Mouse (Mus musculus) forebrain, embryonic 15.5 days (tissue): ENCODE results near the gene Cry2. TPM values are rescaled to one million over a fixed set of nuclear protein-coding genes. Genes with fewer than 3 reads are reported as not detected.
"Not testable (repeated sequence)": the region's sequence is repeated elsewhere in the genome, so short reads cannot be mapped to it uniquely, and the experiment has no call there.

ENCODE experiments used
- ATAC-seq: fragments of 200-750 bp; cut with Nextera tagmentation; replicated peaks from 2 replicates; pipeline ENCODE4 v1.8.0; 2017; ENCODE audit warnings: mild to moderate bottlenecking, moderate TSS enrichment, moderate library complexity
- H3K27ac ChIP-seq: fragments of 300-500 bp; sonication (generic); replicated peaks from 2 replicates; pipeline ENCODE4 v1.5.1; 2015; ENCODE audit warnings: mild to moderate bottlenecking, inconsistent platforms
- H3K27me3 ChIP-seq: fragments of 300-500 bp; sonication (generic); 2 replicates; pipeline ENCODE4 v1.6.1; 2015; ENCODE audit warnings: inconsistent platforms
- H3K36me3 ChIP-seq: fragments of 300-500 bp; sonication (generic); 2 replicates; pipeline ENCODE4 v1.6.1; 2015; ENCODE audit warnings: mild to moderate bottlenecking, inconsistent platforms
- H3K4me1 ChIP-seq: fragments of 300-500 bp; sonication (generic); 2 replicates; pipeline ENCODE4 v1.6.1; 2015; ENCODE audit warnings: inconsistent platforms
- H3K4me2 ChIP-seq: fragments of 300-500 bp; sonication (generic); replicated peaks from 2 replicates; pipeline ENCODE4 v1.6.1; 2015; ENCODE audit warnings: mild to moderate bottlenecking, inconsistent platforms
- H3K4me3 ChIP-seq: fragments of 300-500 bp; sonication (generic); 2 replicates; pipeline ENCODE4 v1.5.1; 2015; ENCODE audit warnings: mild to moderate bottlenecking, inconsistent platforms
- H3K9ac ChIP-seq: fragments of 300-500 bp; sonication (generic); replicated peaks from 2 replicates; pipeline ENCODE4 v1.6.1; 2015; ENCODE audit warnings: mild to moderate bottlenecking, inconsistent platforms
- H3K9me3 ChIP-seq: fragments of 300-500 bp; sonication (generic); 2 replicates; pipeline ENCODE4 v1.6.1; 2016; ENCODE audit warnings: inconsistent platforms
- WGBS: fragments of 180-500 bp; shearing (Covaris S2); methylation state at CpG from one replicate; pipeline ENCODE4 v1.1.7; 2015; ENCODE audit warnings: mixed read lengths; 5-methylcytosine and 5-hydroxymethylcytosine counted together
- polyA plus RNA-seq: library from polyadenylated mRNA; unstranded; fragments of >200 nt; fragmentation: Nextera tagmentation; extraction: Ambion mirVana; gene quantifications from 2 replicates; pipeline ENCODE4 v1.2.1, GENCODE M21; 2015

Cry2 gene
- polyA plus RNA-seq, 1 experiment from 2014 or later, result 37.0 TPM

DNA sequence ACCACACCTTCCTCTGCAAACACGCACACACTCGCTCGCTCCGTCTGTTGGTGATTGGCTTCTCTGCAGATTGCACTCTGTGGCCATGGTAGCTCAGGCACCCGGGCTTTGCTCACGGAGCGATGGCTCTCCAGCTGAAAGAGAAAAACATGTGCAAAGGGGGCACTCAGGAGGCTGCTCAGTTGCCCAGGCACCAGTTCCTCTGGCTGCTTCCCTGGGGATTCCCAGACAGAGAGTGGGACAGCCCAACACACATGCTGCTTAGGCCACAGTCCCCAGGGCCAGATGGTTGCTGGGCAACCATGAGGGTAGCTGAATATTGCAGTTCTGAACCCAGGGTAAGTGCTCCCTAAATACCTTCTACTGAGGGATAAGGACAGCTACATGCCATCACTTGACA is 28.2 kb downstream of the Cry2 start:
- no peak for ATAC-seq
- H3K4me2 ChIP-seq, result no peak overlapping the region
- 93% methylated on average over 7 of the region's 7 CpGs for WGBS
- H3K4me1 ChIP-seq, result peaks cover 4% of the 10 kb centered on the region; the same call in 1 of the 2 replicates
- no peaks in the 10 kb centered on the region for H3K27me3 ChIP-seq
- no peak overlapping the region for H3K4me3 ChIP-seq
- no peak overlapping the region for H3K27ac ChIP-seq
- peaks cover 51% of the 10 kb centered on the region for H3K36me3 ChIP-seq
- no peaks in the 10 kb centered on the region for H3K9me3 ChIP-seq
- no peak overlapping the region for H3K9ac ChIP-seq

- no peaks in the 10 kb centered on the region for H3K27me3 ChIP-seq
- 86% methylated on average over 6 of the region's 6 CpGs for WGBS
- no peak for ATAC-seq
- peaks cover 9% of the 10 kb centered on the region for H3K4me1 ChIP-seq
- no peak overlapping the region for H3K4me3 ChIP-seq
- H3K27ac ChIP-seq, result no peak overlapping the region
- H3K4me2 ChIP-seq, result no peak overlapping the region
- H3K9ac ChIP-seq, result no peak overlapping the region
- no peaks in the 10 kb centered on the region for H3K9me3 ChIP-seq
- H3K36me3 ChIP-seq, result peaks cover 41% of the 10 kb centered on the region
Observed at GRCm38 (mm10) chr2:92404737-92405136, 29.1 kb downstream of the Cry2 start.

DNA sequence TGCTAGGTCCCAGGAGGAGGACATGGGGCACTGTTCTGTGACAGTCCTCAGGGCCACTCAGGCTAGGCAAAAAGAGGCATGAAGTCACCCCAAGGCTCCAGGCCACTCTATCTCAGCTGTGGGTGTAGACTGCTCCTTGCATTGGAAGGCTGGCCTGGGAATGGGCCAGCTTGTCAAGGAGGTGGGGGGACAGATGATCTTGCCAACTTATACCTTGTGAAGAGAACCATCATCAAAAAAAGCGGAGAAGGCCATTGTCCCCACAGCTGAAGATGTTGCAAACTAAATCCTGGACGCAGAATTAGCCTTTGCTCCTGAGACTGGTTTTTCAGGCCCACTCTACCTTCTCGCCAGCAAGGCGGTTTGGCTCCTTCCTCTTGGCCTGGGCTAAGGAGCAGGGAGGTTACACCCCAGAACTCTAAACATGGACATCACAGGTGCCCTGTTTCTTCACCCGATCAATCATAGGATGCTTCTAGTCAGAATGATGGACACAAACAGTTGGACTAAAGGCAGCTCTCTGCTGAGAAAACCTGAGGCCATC is 30.0 kb downstream of the Cry2 start:
- Histone ChIP-seq H3K4me1 (peaks cover 18% of the 10 kb centered on the region), H3K4me3 (no peak overlapping the region), H3K9ac (no peak overlapping the region), H3K27ac (no peak overlapping the region), H3K36me3 (peaks cover 32% of the 10 kb centered on the region), H3K9me3 (no peaks in the 10 kb centered on the region), H3K27me3 (no peaks in the 10 kb centered on the region), H3K4me2 (no peak overlapping the region)
- no peak for ATAC-seq
- WGBS, result 95% methylated on average over 5 of the region's 5 CpGs

- H3K4me1 ChIP-seq, result peaks cover 25% of the 10 kb centered on the region
- WGBS, result 70% methylated on average over 4 of the region's 4 CpGs
- H3K4me2 ChIP-seq, result no peak overlapping the region
- ATAC-seq, result no peak
- H3K36me3 ChIP-seq, result peaks cover 23% of the 10 kb centered on the region; the same call in 1 of the 2 replicates
- H3K9ac ChIP-seq, result no peak overlapping the region
- H3K27ac ChIP-seq, result peak overlapping the region; percentile 31; the same call in 1 of the 2 replicates
- H3K27me3 ChIP-seq, result no peaks in the 10 kb centered on the region
- H3K4me3 ChIP-seq, result no peak overlapping the region
- H3K9me3 ChIP-seq, result no peaks in the 10 kb centered on the region
Observed at GRCm38 (mm10) chr2:92402591-92403326, 31.1 kb downstream of the Cry2 start.

- Histone ChIP-seq H3K4me1 (peaks cover 31% of the 10 kb centered on the region), H3K27ac (peak within 1 kb of the TSS; percentile 59), H3K4me3 (peak within 1 kb of the TSS; percentile 66), H3K9ac (peak within 1 kb of the TSS; percentile 81), H3K27me3 (no peaks in the 10 kb centered on the region), H3K36me3 (peaks cover 11% of the 10 kb centered on the region; the same call in 1 of the 2 replicates), H3K4me2 (peak within 1 kb of the TSS; percentile 80), H3K9me3 (no peaks in the 10 kb centered on the region)
- WGBS, result 2% methylated on average over 32 of the region's 59 CpGs
- peak; percentile 67 for ATAC-seq
Observed at GRCm38 (mm10) chr2:92401091-92401561, 32.7 kb downstream of the Cry2 start, which contains the start of gene Mapk8ip1. Gene Mapk8ip1, minus strand, starts transcription at chr2:92401263.

DNA sequence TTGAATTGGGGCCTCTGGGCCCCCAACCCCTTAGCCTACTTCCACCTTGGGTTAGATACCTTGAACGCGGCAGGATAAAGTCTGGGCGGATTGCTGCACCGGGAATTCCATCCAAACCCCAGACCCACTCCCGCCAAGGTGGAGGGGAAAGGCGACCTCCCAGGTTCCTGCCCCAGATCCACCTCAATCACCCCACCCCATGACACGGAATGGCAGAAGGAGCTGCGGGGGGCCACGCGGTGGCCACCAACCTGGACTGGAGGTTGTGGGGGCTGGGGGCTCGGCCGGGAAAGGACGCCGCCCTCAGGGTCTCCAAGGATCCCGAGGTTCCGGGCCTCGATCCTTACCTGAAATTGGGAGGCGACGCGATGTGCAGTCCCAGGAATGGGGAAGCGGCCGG is 33.2 kb downstream of the Cry2 start:
- H3K4me3 ChIP-seq, result peak overlapping the region; percentile 66
- H3K27me3 ChIP-seq, result no peaks in the 10 kb centered on the region
- H3K4me2 ChIP-seq, result peak overlapping the region; percentile 80
- peak overlapping the region; percentile 81 for H3K9ac ChIP-seq
- WGBS, result 1% methylated on average over 22 of the region's 22 CpGs
- H3K9me3 ChIP-seq, result no peaks in the 10 kb centered on the region
- peaks cover 31% of the 10 kb centered on the region for H3K4me1 ChIP-seq
- H3K36me3 ChIP-seq, result peaks cover 7% of the 10 kb centered on the region; the same call in 1 of the 2 replicates
- no peak for ATAC-seq
- peak overlapping the region; percentile 59 for H3K27ac ChIP-seq

- not testable (repeated sequence) for H3K9me3 ChIP-seq, H3K27me3 ChIP-seq, ATAC-seq, H3K36me3 ChIP-seq
- Histone ChIP-seq H3K4me1 (peaks cover 31% of the 10 kb centered on the region), H3K9ac (0 out of 2 replicates have a peak overlapping the region, but pooled peaks have one; percentile 15), H3K4me3 (peak overlapping the region; percentile 66), H3K4me2 (peak overlapping the region; percentile 80), H3K27ac (0 out of 2 replicates have a peak overlapping the region, but pooled peaks have one; percentile 8)
- WGBS, result 58% methylated on average over 3 of the region's 4 CpGs
Observed at GRCm38 (mm10) chr2:92399877-92400276, 34.0 kb downstream of the Cry2 start.

DNA sequence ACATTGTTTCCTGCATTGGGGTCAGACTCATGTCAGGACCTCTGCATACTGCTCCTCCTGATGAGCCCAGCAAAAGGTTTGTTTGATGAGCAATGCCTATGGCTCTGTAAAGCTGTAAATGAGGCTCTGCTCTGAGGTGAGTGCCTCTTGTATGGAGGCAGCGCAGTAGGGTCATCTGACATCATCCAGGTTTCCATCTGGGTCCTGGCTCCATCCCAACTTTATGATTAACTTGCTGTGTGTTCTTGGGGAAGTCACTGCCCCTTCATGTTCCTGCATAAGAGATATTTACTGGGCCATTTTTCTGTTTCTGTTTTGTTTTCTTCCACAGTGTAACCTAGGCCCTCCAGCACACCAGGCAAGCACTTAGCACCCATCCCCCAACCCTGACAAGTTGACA is 36.4 kb downstream of the Cry2 start:
- H3K4me2 ChIP-seq, result no peak overlapping the region
- H3K27me3 ChIP-seq, result no peaks in the 10 kb centered on the region
- H3K4me1 ChIP-seq, result peaks cover 39% of the 10 kb centered on the region
- no peaks in the 10 kb centered on the region for H3K9me3 ChIP-seq
- no peak overlapping the region for H3K9ac ChIP-seq
- no peak overlapping the region for H3K27ac ChIP-seq
- 81% methylated on average over 1 of the region's 1 CpGs for WGBS
- ATAC-seq, result no peak
- H3K36me3 ChIP-seq, result no peaks in the 10 kb centered on the region
- no peak overlapping the region for H3K4me3 ChIP-seq

DNA sequence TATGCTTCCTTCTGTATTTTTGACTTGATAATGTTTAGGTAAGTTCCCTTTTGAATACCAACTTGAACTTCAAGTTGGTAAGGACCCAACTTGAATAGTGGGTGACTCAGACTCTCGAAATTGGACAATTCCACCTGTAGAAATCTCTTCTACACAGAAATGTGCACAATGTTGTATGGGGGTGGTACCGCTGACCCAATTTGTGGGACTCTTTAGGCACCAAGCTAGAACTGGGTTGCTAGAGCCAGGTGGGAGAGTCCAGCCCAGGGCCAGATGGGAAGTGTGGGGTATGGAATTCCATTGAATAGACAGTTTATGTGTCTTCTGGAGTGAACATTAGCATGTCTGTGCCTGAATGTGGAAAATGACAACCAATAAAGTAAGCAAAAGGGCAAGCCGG is 38.3 kb downstream of the Cry2 start:
- 94% methylated on average over 3 of the region's 3 CpGs for WGBS
- Histone ChIP-seq H3K9me3 (no peaks in the 10 kb centered on the region), H3K36me3 (no peaks in the 10 kb centered on the region), H3K27ac (no peak overlapping the region), H3K4me2 (no peak overlapping the region), H3K27me3 (no peaks in the 10 kb centered on the region), H3K4me1 (peaks cover 53% of the 10 kb centered on the region), H3K4me3 (no peak overlapping the region), H3K9ac (no peak overlapping the region)
- no peak for ATAC-seq

- Histone ChIP-seq H3K4me1 (peaks cover 55% of the 10 kb centered on the region), H3K27ac (peak overlapping the region; percentile 62), H3K9me3 (no peaks in the 10 kb centered on the region), H3K36me3 (no peaks in the 10 kb centered on the region), H3K9ac (peak overlapping the region; percentile 47), H3K4me3 (peak overlapping the region; percentile 32), H3K4me2 (peak overlapping the region; percentile 46), H3K27me3 (no peaks in the 10 kb centered on the region)
- no peak for ATAC-seq
- 7% methylated on average over 26 of the region's 26 CpGs for WGBS
Observed at GRCm38 (mm10) chr2:92392318-92393264, 41.3 kb downstream of the Cry2 start.

DNA sequence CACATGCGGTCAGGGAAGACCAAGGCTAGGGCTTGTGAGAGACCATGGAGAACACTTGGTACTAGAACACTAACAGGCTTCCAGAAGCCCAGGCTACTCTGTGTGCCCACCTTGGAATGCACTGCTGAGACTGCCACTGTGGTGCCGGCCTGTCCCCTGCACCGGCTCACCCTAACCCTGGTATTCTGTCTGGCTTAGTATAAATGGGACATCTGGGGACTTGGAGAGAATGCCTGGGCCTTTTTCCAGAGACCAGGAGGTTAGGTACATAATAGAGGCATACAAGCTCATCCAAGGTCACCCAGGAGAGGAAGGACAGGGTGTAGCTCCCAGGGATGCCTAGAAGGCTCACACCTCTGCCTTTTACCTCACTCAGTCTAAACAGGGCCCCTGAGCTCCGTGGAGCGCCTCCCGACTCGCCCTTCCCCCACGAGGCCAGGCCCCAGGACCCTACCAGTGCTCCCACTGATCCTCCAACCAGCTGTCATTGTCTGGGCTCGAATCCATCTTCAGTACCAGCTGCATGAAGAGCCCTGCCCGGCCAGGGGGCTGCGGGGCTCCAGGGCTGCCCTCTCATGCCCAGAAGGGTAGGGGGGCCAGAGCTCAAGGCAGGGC is 42.0 kb downstream of the Cry2 start:
- Histone ChIP-seq H3K4me1 (peaks cover 57% of the 10 kb centered on the region), H3K27ac (peak overlapping the region; percentile 62), H3K4me3 (peak overlapping the region; percentile 32), H3K36me3 (peaks cover 5% of the 10 kb centered on the region), H3K9ac (peak overlapping the region; percentile 47), H3K9me3 (no peaks in the 10 kb centered on the region), H3K27me3 (no peaks in the 10 kb centered on the region), H3K4me2 (peak overlapping the region; percentile 46)
- WGBS, result 17% methylated on average over 11 of the region's 11 CpGs
- no peak for ATAC-seq
